Mouse (Mus musculus) kidney, postnatal 25 days (tissue): ENCODE data around the gene Mast4.

Experiments
- DNase-seq, 2 experiments: peaks; one replicate each; pipeline ENCODE4 v3.0.0; 2021; ENCODE audit warnings: mixed read lengths in 2 of 2

The Mast4 gene

DNA sequence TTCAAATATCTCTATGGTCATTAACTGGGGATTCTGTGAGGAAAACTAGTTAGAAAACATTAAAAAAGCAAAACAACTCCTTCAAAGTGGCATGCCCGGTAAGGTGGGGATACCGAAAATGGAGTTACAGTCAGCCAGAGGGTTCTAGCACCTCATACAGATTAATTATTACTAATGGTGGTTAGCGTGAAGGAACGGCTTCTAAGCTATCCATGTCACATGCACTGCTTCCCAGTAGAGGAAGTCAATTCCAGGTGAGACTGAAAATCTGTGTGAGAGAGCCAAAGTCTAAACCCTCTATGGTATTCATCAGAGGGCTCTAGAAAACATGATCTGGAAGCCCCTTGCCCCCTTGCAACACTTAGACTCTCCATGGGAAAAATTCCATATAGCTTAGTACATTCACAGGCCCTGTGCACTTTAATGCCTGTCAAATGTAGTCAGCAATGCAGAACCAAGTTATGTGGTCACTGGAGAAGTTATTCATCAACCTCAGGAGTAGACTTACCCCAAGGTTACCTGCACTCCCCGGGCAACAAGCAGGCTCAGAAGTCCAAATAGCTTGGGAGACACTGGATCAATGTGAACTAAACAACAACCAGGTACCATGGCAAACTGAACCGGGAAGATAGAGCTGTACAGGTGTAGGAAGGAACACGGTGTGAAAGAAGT is 96.1 kb downstream of the Mast4 start:
- DNase-seq = peak; percentile 63 to 86

DNA sequence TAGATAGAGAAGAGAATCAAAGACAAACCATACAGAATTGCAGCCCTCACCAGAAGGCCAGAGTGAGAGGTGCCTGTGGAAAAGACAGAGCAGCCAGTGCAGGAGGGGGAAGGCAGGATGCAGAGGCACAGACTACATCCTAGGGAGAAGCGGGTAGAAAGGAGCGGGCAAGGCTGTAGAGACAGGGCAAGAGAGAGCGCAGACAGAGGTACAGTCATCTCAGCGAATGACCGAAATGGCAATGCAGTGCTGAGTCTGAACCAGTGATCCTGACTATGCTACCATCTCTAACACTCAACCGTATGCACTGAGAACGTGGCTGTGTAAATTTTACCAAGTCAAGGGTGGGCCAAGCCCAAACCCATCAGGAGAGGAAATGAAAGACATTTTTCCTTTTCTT is 102.1 kb downstream of the Mast4 start:
- no peak for DNase-seq

DNA sequence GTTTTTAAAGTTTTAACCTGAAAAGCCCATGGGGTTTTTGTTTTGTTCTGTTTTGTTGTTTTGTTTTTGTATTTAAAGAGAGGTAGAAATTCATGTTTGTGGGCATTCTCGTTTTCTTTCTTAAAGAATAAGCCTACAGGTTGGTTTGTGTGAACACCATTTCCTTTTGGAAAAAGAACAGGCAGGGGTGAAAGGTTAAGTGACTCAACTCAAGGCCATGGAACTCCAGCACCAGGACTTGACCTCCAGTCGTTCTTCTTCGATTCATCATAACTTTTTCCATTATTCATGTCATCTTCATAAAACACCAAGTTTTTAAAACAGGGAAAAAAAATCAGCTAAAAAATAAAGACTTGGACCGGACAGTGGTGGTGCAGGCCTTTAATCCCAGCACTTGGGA is 105.2 kb downstream of the Mast4 start:
- no peak for DNase-seq

DNA sequence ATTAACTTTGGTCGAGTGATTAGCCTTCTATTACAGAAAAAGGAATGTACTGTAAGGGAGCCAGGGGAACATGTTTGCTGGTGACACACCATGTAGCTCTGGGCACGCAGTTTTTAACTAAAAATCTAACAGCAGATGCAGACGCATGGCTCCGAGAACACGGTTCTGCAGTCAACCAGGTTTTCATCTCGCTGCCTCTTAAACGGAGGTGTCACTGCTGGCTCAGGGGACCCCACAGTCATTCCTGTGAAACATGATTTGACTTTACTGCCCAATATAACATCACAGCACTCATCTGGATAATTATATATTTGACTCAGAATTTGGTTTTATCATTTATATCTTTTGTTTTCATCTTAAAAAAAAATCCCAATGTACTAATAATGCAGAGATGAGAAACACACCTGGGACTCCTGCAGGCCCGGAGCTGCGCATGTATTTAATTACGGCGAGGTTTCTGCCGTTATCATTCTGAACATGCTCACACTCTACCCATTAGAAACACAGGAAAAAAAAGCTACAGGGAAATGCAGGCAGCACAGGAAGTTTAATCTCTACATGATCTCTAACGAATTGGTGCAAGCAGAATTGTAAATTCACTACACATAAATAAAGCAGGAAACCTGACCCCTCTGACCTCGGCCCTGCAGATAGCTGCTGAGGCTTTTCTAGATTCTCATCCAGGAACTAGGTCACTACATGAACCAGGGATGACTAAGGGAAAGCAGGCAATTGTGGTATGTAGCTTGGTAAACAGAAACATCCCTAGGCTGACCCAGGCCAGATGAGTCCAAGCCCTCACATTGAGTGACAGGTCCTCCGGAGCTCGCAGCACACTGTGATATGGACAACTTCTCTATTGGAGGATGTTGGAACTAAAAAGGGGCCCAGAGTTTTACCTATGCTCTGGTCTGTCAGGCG is 108.1 kb downstream of the Mast4 start:
- DNase-seq = peak in 1 of 2 experiments; percentile 31

DNA sequence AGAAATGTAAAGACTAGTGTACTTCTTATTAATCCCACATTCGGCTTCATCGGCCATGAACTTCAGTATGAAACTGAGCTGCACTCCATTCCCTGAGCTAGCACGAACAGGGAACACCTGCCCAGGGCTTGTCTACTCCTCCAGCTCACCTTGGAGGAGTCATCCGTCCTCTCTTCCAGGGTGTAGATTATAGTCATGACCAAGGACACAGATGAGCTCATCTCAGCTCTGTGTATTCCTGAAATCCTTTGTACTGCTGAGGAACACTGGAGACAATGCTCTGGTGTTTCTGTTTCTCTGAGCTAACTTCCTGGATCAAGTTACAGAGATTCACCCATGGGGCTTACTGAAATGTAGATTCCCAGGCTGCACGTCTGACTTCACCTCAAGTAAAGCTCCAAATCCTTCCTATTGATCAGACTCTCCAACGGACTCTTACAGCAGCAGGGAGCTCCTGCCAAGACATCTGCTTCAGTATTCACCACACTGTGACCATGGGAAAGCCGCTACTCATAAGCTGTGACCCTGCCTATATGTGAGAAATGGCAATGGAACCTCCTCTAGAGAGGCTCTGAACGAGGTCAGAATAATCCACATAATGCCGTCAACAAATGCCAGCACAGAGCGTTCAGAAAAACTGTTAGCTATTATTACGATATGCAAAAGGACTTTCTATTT is 108.9 kb downstream of the Mast4 start:
- DNase-seq = no peak

- DNase-seq = no peak
These were observed 113.7 kb downstream of the Mast4 start for GRCm38 (mm10) chr13:103220479-103221064.

GRCm38 (mm10) chr13:103219999-103220398 is 114.3 kb downstream of the Mast4 start:
- DNase-seq = no peak

GRCm38 (mm10) chr13:103217486-103217885 is 116.8 kb downstream of the Mast4 start:
- no peak for DNase-seq

GRCm38 (mm10) chr13:103214506-103214905 is 119.8 kb downstream of the Mast4 start:
- DNase-seq = no peak

GRCm38 (mm10) chr13:103211953-103212352 is 122.3 kb downstream of the Mast4 start:
- DNase-seq = no peak

DNA sequence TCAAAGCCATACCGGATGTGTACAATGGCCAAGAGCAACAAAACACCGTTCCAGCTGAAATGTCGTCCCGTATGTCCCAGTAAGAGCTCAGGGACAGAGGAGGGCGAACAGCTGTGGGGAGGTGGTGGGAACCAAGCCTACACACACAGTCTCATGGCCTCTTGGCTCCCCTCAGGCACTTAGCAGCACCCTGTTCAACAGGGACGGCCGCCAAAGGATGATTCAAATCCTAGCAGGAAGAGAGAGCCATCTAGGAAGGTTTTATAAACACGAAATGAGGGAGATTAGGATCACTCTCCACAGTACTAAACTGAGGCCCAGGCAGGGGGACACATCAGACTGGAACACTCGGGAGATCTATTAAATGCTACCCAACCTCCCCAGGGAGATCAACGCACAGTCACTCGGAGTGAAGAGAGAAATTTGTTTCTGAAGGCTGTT is 122.8 kb downstream of the Mast4 start:
- peak; percentile 42 to 66 for DNase-seq

DNA sequence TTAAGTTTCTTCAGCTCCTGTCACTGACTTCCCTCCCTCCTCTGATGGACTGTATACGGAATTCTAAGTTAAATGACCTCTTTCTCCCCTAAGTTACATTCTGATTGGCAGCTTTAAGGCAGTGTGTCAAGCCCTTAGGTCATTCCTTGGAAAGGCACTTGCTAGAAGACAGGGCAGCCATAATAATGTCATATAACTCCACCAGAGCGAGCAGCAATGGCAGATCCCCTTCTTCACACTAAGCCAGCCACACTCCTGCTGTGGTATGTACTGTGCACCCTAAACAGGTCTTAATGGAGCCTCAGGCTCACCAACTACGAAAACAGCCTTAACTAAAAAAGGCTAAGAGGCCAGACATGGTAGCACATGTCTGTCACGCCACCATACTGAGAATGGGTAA is 123.6 kb downstream of the Mast4 start:
- no peak for DNase-seq

- no peak for DNase-seq
These were observed 127.1 kb downstream of the Mast4 start for GRCm38 (mm10) chr13:103207199-103207598.

DNA sequence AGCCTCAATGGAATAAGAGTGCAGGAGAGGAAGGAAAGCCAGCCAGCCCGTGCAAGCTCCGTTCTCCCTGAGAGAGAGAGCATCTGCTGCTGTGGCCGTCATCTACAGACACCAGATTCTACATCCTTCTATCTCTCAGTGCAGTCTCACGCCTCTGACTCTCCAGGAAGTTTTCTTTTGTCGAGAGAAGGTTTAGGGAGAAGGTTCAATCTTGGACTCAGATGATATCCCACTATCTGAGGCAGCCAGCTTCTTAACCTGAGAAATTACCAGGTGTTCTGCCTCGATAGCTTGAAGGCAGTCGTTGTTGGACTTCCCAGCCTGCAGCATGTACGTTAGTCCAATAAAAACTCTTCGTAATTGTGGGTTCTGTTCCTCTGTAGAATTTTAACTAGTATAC is 127.7 kb downstream of the Mast4 start:
- DNase-seq = no peak

GRCm38 (mm10) chr13:103205191-103205590 is 129.1 kb downstream of the Mast4 start:
- DNase-seq = no peak

GRCm38 (mm10) chr13:103203376-103203895 is 130.9 kb downstream of the Mast4 start:
- no peak for DNase-seq

DNA sequence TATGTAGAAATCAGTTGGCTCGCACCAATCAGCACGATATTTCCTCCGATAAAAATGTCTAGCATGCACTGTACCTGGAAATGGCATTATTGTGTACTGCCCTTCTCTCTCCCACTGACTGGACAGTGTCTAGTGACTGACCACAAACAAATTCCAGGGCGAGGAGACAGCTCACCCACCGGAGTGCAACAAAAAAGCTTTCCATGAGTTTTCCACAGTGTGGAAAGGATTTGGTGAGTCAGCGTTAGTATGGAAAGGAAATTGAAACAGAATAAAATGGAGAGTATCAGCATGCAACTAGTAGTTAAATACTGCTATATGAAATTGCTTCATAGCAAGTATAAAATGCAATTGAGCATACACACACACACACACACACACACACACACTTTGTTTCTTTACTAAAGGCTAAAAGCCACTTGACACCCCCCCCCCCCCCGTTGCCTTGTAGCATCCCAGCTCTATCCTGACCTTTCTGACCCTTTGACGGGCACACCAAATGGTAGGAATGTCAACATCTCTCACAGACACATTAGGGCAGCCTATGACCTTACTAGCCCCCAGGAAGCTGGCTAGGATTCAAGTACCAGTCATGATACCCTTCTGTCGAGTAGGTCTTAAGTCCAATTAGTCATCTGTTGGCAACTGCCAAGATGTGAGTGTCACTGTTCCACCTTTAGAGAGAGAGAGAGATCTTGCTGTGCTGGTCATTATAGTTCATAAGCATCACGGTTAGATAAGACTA is 133.1 kb downstream of the Mast4 start:
- no peak for DNase-seq

GRCm38 (mm10) chr13:103199823-103200660 is 134.3 kb downstream of the Mast4 start:
- DNase-seq = no peak

GRCm38 (mm10) chr13:103198210-103198940 is 135.9 kb downstream of the Mast4 start:
- no peak for DNase-seq

DNA sequence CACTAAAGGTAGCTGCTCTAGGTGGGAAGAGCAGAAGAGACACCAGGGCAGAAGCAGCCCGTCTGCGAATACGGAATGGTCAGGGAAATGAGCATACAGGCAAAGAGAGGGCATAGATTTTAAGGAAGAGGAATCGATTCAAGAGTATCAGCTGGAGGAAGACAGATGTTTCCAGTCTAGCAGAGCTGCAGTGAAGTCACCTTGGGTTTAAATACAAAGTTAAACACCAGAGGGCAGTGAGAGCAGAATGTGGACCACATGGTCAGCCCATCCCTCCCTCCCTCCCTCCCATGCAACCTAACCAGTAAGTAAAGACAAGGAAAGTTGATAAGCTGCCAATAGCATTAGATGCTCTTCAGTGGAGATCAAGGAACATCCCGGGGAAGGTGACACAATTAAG is 138.0 kb downstream of the Mast4 start:
- no peak for DNase-seq
